Mouse (Mus musculus) intestine, postnatal 0 days (tissue): ENCODE results near the gene Exosc5. TPM values are rescaled to one million over a fixed set of nuclear protein-coding genes. Genes with fewer than 3 reads are reported as not detected.

Experiments
- ATAC-seq: fragments of 200-750 bp; cut with Nextera tagmentation; 2 replicates; pipeline ENCODE4 v1.8.0; 2017; ENCODE audit warnings: mild to moderate bottlenecking, moderate TSS enrichment, moderate library complexity
- H3K27ac ChIP-seq: fragments of 300-500 bp; sonication (generic); 2 replicates; pipeline ENCODE4 v1.5.1; 2014; ENCODE audit warnings: mild to moderate bottlenecking, low read depth, low read length, moderate library complexity
- H3K27me3 ChIP-seq: fragments of 300-500 bp; sonication (generic); replicated peaks from 2 replicates; pipeline ENCODE4 v1.6.1; 2014; ENCODE audit warnings: low read length, mixed read lengths; ENCODE audit not compliant: control insufficient read depth, insufficient read depth
- H3K36me3 ChIP-seq: fragments of 300-500 bp; sonication (generic); 2 replicates; pipeline ENCODE4 v1.6.1; 2014; ENCODE audit warnings: mild to moderate bottlenecking, moderate library complexity; ENCODE audit not compliant: control insufficient read depth, insufficient read depth
- H3K4me1 ChIP-seq: fragments of 300-500 bp; sonication (generic); replicated peaks from 2 replicates; pipeline ENCODE4 v1.6.1; 2014; ENCODE audit warnings: antibody characterized with exemption, low read length, mixed read lengths; ENCODE audit not compliant: control insufficient read depth, insufficient read depth
- H3K4me2 ChIP-seq: fragments of 300-500 bp; sonication (generic); replicated peaks from 2 replicates; pipeline ENCODE4 v1.6.1; 2014; ENCODE audit warnings: low read depth, mild to moderate bottlenecking, moderate library complexity
- H3K4me3 ChIP-seq: fragments of 300-500 bp; sonication (generic); 2 replicates; pipeline ENCODE4 v1.5.1; 2014; ENCODE audit warnings: low read depth, low read length
- H3K9ac ChIP-seq: fragments of 300-500 bp; sonication (generic); 2 replicates; pipeline ENCODE4 v1.6.1; 2014; ENCODE audit warnings: mild to moderate bottlenecking, low read depth, low read length
- H3K9me3 ChIP-seq: fragments of 300-500 bp; sonication (generic); 2 replicates; pipeline ENCODE4 v1.6.1; 2016; ENCODE audit warnings: mixed run types; ENCODE audit not compliant: control insufficient read depth
- CTCF ChIP-seq: sonication (generic); IDR thresholded peaks from 2 replicates; pipeline ENCODE4 v1.5.1; 2016; ENCODE audit warnings: low read depth, mild to moderate bottlenecking, control low read depth, antibody characterized with exemption, moderate library complexity
- WGBS: fragments of 180-500 bp; shearing (Covaris S2); extraction: QIAGEN DNeasy Blood & Tissue Kit; methylation state at CpG from one replicate; pipeline ENCODE4 v1.1.7; 2014; 5-methylcytosine and 5-hydroxymethylcytosine counted together
- polyA plus RNA-seq: library from polyadenylated mRNA; unstranded; fragments of >200 nt; fragmentation: Nextera tagmentation; extraction: Ambion mirVana; gene quantifications from 2 replicates; pipeline ENCODE4 v1.2.1, GENCODE M21; 2015

Exosc5 gene
- 50.4 and 52.7 TPM in 2 replicates for polyA plus RNA-seq

DNA sequence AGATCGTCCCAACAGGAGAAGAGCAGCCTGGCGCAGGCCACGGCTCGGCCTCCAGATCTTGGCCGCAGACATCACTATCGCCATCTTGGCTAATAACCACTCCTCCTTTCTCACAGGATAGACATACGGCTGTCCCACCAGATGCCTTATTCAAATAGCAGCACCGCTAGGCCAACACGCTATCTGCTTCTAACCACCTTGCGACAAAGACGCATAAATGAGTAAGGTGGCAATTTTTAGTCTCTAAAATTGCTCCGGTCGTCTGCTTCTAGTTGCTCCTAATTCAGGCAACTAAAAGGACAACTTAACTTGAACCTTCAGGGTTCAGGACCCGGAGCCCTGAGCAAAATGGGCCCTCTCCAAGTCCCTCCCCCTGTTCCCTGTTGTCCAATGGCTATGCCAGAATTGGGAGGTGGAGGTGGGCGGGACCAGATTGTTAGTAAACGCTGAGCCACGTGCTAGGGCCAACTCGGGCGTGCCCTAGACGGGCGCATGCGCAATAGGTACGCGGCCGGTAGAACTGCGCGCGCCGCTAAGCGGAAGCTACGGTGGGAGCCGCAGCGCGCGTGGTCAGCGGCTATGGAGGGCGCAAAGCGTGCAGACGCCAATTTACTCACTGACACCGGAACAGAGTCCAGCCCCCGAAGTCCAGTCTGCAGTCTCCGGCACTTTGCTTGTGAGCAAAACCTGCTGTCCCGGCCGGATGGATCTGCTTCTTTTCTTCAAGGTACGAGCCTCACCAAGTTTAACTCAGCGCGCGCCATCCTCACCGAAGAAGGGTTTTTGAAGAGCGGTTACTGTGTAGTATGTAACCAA is at the start of gene Exosc5, which contains the start of gene Bckdha:
Gene Exosc5, plus strand, starts transcription at position 508 of the 816 bp plus-strand sequence.
Gene Bckdha, minus strand, starts transcription at position 325 of the 816 bp plus-strand sequence.
- Histone ChIP-seq H3K9me3 (no peaks in the 10 kb centered on the region), H3K4me2 (peak within 1 kb of the TSS; percentile 85), H3K4me3 (peak within 1 kb of the TSS; percentile 78), H3K27ac (peak within 1 kb of the TSS; percentile 58), H3K4me1 (no peaks in the 10 kb centered on the region; the same call in 1 of the 2 replicates), H3K9ac (peak within 1 kb of the TSS; percentile 77), H3K27me3 (no peaks in the 10 kb centered on the region), H3K36me3 (peaks cover 8% of the 10 kb centered on the region; the same call in 1 of the 2 replicates)
- under 1% methylated on average over 50 of the region's 50 CpGs for WGBS
- no peak; the same call in 1 of the 2 replicates for TF ChIP-seq CTCF
- ATAC-seq = peak; percentile 98

GRCm38 (mm10) chr7:25610056-25610455 is 48.9 kb upstream of the Exosc5 start:
- no peak for TF ChIP-seq CTCF
- Histone ChIP-seq H3K4me3 (no peak overlapping the region), H3K4me2 (no peak overlapping the region), H3K4me1 (no peaks in the 10 kb centered on the region), H3K9me3 (no peaks in the 10 kb centered on the region), H3K36me3 (no peaks in the 10 kb centered on the region), H3K27me3 (no peaks in the 10 kb centered on the region), H3K27ac (no peak overlapping the region), H3K9ac (no peak overlapping the region)
- ATAC-seq = no peak
- WGBS = 44% methylated on average over 6 of the region's 6 CpGs

DNA sequence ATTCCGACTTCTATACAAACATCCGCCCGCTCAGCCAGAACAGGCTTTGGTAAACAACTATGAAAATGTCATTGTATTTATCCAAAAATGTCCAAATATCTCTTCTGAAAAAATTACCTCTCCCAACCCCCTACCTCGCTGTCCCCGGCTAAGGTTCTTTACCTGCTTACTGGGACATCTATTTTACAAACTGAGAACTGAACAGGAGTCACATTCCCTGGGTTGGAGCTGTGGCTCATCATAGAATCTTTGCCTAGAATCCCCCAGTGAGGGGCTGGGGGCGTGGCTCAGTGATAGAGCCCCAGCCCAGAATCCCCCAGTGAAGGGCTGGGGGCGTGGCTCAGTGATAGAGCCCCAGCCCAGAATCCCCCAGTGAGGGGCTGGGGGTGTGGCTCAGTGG is 47.5 kb upstream of the Exosc5 start:
- no peak overlapping the region for H3K4me3 ChIP-seq
- H3K4me2 ChIP-seq = no peak overlapping the region
- H3K27me3 ChIP-seq = no peaks in the 10 kb centered on the region
- no peaks in the 10 kb centered on the region for H3K36me3 ChIP-seq
- no peak for TF ChIP-seq CTCF
- ATAC-seq = no peak
- no peak overlapping the region for H3K27ac ChIP-seq
- WGBS = 40% methylated on average over 7 of the region's 7 CpGs
- no peaks in the 10 kb centered on the region for H3K9me3 ChIP-seq
- H3K9ac ChIP-seq = no peak overlapping the region
- H3K4me1 ChIP-seq = peaks cover 5% of the 10 kb centered on the region

DNA sequence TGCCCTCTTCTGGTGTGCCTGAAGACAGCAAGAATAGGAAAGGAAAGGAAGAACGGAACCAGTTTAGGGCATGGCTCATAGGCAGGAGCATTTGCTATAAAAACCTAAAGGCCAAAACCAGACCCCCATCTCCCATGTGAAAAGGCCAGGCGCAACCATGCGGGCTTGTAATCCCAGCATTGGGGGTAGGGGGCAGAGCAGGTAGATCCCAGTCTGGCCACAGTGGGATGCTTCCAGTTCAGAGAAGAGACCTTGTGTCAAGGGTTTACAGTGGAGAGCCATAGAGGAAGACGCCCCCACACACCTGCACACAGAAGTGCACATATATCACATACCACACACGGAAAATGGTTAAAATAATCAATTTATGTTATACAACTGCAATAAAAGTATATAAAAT is 44.9 kb upstream of the Exosc5 start:
- Histone ChIP-seq H3K36me3 (no peaks in the 10 kb centered on the region), H3K9ac (no peak overlapping the region), H3K9me3 (no peaks in the 10 kb centered on the region), H3K4me2 (peak overlapping the region; percentile 64), H3K4me1 (peaks cover 6% of the 10 kb centered on the region), H3K4me3 (peak overlapping the region; percentile 31; the same call in 1 of the 2 replicates), H3K27me3 (no peaks in the 10 kb centered on the region), H3K27ac (no peak overlapping the region)
- no peak for TF ChIP-seq CTCF
- ATAC-seq = no peak
- WGBS = 84% methylated on average over 5 of the region's 5 CpGs

GRCm38 (mm10) chr7:25614831-25615705 is 43.9 kb upstream of the Exosc5 start:
- Histone ChIP-seq H3K27ac (peak overlapping the region; percentile 95), H3K4me2 (peak overlapping the region; percentile 64), H3K4me1 (peaks cover 6% of the 10 kb centered on the region), H3K36me3 (no peaks in the 10 kb centered on the region), H3K9ac (peak overlapping the region; percentile 50), H3K4me3 (peak overlapping the region; percentile 31), H3K27me3 (no peaks in the 10 kb centered on the region), H3K9me3 (no peaks in the 10 kb centered on the region)
- no peak for TF ChIP-seq CTCF
- ATAC-seq = peak; percentile 21
- 56% methylated on average over 21 of the region's 21 CpGs for WGBS

GRCm38 (mm10) chr7:25615706-25616011 is 43.3 kb upstream of the Exosc5 start, which contains the start of gene Erich4:
Gene Erich4 (minus strand): TSS chr7:25615892.
- peak within 1 kb of the TSS; percentile 50 for H3K9ac ChIP-seq
- 35% methylated on average over 5 of the region's 5 CpGs for WGBS
- H3K36me3 ChIP-seq = peaks cover under 1% of the 10 kb centered on the region; the same call in 1 of the 2 replicates
- H3K4me3 ChIP-seq = peak within 1 kb of the TSS; percentile 31
- peaks cover 6% of the 10 kb centered on the region for H3K4me1 ChIP-seq
- peak within 1 kb of the TSS; percentile 64 for H3K4me2 ChIP-seq
- ATAC-seq = peak; percentile 87
- TF ChIP-seq CTCF = no peak
- H3K27me3 ChIP-seq = no peaks in the 10 kb centered on the region
- peak within 1 kb of the TSS; percentile 95 for H3K27ac ChIP-seq
- H3K9me3 ChIP-seq = no peaks in the 10 kb centered on the region
